Mouse (Mus musculus) retina, postnatal 7 days (tissue): Measurements from ENCODE around the gene Nrap.
"Not testable (repeated sequence)": the region's sequence is repeated elsewhere in the genome, so short reads cannot be mapped to it uniquely, and the experiment has no call there.

Experiments
- DNase-seq: peaks from one replicate; pipeline ENCODE4 v3.0.0-alpha.2; 2012; ENCODE audit warnings: low read depth, low spot score

The Nrap gene

DNA sequence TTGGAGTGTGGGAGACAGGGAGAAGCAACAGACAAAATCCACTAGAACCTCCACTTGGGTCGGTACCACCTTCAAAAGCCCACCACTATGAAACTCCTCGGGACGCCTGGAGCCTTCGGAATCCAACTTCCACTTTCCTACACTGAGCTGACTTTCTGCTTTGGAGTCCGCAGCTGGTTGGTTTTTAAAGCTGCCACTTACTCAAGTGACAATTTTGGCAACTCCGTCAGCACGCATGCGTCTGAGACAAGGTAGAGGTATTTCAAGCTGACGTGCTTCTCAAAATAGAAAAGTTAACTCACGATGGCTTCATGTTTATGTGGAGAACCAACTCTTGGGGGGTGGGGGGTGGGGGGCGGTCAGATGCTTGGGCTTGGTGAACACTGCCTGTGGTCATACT, at the start of gene Nrap:
TSS of gene Nrap (minus strand) at position 159 of the 400 bp plus-strand sequence.
- no peak for DNase-seq

DNA sequence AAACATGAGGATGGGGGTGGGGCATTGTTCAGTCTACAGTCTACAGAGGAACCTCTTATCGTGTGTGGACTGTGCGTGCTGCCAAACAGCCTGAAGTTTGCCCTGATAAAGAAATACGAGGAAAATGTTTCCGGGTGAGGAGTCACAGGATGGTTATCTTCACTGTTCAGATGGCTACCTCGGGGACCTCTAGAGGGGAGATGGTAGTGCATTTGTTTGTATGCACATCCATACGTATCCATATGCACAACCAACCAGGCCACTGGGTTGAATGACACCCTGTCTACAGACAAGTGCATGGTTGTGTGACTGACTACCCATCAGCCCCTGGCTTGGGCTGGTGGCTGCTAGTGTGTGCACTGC, 49.2 kb upstream of the Nrap start:
- DNase-seq = no peak

DNA sequence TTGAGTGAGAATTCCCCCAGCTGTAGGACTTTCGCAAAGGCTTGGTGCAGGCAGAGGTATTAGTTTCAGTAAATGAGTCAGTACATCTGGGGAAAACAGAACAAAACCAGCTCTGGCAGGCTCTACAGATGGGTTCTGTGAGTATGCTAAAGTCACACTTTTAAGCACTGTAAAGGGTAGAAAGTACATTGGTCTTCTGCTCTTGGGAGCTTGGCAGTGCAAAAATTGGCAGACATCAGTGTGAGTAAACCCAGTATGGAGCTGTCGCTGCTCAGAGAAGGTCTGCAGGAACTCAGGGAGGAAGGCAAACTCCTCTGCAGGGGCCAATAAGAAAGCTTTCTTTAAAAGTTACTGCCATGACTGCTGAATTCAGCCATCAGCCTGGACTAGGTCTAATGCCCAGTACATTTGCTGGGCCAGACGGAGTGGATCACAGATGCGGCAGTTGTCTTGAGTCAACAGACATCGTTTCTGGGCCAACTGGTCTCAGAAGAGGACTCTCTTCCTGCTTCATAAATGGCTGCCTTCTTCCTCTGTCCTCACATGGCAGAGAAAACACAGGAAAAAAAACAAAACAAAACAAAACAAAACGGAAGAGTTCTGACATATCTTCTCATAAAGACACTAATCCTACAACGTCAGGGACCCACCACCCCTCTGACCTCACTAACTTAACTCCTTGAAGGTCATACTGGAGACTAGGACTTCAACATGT, 48.7 kb upstream of the Nrap start:
- DNase-seq = no peak

DNA sequence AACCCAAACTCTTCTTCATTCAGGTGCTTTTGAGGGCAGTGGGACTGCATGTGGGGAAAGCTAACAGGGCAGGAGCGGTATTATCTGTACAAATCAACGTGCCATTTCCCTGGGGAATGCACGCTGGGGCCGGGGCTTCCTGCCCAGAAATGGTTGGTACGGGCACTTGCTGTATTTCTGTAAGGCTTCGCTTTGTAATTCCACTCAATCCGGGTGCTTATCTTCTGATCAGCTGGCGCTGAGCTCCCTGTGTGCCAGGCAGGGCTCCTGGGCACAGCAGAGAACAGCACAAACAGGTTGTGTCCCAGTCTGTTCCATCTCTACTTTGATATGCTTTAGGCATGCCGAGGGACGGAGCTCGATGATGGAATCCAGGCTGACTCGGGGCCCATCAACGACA, 46.5 kb upstream of the Nrap start:
- DNase-seq = no peak

DNA sequence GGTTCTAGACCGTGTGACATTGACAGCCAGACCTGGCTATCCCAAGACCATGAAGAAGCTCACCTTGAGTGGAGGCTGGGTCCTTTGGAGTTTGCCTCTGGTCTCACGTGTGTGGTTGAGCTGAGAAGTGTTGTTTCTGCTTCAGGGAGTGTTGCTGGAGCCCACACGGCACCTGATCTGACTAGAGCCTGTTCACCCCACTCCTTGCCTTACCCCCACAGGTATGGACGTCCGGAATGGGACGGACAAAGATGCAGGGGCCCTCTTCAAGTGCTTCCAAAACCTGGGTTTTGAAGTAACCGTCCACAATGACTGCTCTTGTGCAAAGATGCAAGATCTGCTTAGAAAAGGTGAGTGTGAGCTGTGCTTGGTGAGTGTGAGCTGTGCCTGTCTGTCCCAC, 43.7 kb upstream of the Nrap start:
- no peak for DNase-seq

DNA sequence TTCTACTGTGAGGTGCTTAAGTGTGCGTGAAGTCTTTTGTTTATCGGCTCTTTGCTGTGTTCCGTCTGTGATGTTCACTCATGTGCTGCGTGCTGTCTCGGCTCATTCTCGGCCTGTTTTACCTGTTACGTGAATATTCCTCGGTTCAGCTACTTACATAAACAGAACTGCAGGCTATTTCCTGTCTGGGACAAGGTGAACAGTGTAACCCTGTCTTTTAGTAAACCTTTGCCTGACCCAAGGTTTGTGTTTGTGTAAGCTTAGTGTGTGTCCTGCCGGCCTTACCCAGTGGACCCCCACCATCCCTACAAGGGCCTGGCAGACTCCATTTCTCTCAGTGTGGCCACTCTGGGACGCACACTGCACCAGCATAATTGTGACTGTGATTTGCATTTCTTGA, 42.9 kb upstream of the Nrap start:
- no peak for DNase-seq

DNA sequence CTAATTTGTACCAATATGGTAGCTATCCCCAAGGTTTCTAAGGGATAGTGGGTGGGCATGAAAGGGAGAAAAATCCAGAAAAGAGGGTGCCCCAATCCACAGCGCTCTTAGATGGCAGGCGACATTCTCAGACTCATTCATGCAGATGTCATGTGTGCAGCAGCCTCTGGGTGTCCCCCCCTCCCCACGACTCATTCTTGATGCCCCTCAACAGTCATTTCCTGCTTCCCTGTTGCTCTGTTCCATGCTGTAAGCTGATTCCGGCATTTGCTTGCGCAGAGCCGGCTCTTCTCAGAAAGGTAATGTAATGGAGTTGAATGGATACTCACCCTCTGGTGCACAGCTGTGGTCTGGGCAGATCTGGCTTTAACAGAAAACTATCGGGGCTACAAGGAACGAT, 40.5 kb upstream of the Nrap start:
- no peak for DNase-seq

- DNase-seq = no peak
Measured at GRCm38 (mm10) chr19:56425492-56425891, 35.7 kb upstream of the Nrap start.

GRCm38 (mm10) chr19:56424606-56425395, 35.0 kb upstream of the Nrap start:
- no peak for DNase-seq

- no peak for DNase-seq
Measured at GRCm38 (mm10) chr19:56423370-56423769, 33.5 kb upstream of the Nrap start.

GRCm38 (mm10) chr19:56422476-56423338, 32.9 kb upstream of the Nrap start:
- DNase-seq = peak; percentile 55

DNA sequence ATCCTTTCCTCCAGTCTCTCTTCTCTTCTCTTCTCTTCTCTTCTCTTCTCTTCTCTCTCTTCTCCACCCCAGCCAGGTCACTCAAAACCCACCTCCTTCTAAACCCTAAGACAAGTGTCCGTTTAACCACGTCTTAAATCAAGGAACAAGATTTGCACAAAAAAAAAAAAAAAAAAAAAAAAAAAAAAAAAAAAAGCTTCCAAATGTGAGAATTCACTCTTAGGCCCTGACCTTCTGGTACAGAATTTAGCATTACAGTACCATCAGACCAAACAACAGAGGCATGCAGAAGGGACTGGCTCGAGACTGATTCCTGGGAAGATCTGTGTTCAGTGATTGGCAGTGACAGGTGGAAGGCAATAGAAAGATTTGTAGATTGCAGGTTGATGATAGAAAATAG, 30.5 kb upstream of the Nrap start:
- DNase-seq = no peak

DNA sequence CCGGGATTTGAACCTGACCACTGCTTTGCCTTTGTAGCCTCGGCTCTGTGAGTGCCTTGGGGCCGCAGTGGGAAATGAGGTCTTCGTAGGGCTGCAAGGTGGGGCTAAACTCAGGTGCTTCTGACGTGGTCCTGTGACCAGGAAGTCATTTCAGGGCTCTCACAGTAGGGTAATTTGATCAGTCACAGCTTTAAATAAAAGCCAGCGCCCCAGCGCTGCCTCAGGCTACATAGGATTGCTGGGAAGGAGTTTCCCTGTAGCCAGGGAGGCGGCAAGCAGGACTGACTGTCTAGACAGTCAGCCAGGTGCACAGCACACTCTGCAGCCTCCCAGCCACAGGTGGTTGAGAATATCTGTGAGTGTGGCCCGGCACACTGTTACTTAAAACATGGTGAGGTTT, 29.6 kb upstream of the Nrap start:
- no peak for DNase-seq

DNA sequence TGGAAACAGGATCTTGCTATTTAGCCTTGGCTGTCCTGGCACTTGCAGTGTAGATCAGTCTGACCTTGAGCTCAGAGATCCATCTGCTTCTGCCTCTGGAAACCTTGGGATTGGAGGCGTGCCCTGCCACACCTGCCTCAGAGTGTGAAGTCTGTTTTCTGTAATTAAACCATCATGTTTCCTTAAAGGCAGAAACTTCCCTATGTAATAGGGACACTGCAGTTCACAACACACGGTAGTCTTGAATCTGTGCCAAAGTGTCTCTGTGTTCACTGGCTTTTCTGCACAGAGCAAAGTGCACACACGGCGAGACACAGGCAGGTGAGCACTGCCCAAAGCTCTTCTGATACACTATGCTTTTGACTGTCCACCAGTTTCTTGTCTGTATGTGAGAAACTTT, 28.6 kb upstream of the Nrap start:
- DNase-seq = no peak

DNA sequence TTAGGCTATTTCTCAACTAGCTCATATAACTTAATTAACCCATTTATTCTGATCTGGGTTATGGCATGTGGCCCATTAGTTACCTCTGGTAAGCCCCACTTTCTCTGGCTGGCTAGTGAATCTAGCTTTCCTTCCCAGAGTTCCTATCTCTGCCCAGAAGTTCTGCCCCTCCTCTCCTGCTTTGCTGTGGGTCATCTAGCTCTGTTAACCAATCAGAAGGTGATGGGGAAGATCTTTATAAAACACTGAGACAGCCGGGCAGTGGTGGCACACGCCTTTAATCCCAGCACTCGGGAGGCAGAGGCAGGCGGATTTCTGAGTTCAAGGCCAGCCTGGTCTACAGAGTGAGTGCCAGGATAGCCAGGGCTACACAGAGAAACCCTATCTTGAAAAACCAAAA, 20.0 kb upstream of the Nrap start:
- DNase-seq = not testable (repeated sequence)

- DNase-seq = no peak
Measured at GRCm38 (mm10) chr19:56406581-56406980, 16.7 kb upstream of the Nrap start.

DNA sequence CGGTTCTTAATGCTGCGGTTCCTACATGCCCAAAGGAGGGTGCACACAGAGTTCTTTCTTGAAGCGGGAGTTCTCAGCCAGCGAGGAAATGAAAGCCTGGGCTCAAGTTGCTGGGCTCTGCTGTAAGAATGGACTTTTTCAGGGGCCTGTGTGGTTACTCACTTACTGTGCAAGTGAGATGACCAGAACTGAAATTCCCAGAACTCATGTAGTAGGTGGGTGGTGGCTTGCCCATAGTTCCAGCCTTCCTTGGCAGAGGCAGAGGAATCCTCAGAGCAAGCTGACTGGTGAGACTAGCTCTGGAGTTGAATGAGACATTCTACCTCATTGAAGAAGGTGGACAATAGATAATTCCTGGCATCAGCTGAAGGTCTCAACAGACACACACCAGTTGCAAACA, 16.0 kb upstream of the Nrap start:
- DNase-seq = no peak

GRCm38 (mm10) chr19:56401864-56402263, 12.0 kb upstream of the Nrap start:
- no peak for DNase-seq

- DNase-seq = no peak
Measured at GRCm38 (mm10) chr19:56400200-56400599, 10.4 kb upstream of the Nrap start.

DNA sequence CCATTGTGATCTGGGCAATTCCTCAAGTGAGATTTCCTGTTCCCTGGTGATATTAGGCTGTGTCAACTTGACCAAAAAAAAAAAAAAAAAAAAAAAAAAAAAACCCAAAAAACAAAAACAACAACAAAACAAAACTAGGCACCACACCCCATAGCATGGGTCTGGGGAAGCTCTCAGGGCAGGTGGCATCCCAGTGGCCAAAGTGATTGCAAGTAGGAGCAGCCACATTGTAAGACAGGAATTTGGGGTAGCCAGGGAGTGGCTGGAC, 8.6 kb upstream of the Nrap start:
- no peak for DNase-seq

DNA sequence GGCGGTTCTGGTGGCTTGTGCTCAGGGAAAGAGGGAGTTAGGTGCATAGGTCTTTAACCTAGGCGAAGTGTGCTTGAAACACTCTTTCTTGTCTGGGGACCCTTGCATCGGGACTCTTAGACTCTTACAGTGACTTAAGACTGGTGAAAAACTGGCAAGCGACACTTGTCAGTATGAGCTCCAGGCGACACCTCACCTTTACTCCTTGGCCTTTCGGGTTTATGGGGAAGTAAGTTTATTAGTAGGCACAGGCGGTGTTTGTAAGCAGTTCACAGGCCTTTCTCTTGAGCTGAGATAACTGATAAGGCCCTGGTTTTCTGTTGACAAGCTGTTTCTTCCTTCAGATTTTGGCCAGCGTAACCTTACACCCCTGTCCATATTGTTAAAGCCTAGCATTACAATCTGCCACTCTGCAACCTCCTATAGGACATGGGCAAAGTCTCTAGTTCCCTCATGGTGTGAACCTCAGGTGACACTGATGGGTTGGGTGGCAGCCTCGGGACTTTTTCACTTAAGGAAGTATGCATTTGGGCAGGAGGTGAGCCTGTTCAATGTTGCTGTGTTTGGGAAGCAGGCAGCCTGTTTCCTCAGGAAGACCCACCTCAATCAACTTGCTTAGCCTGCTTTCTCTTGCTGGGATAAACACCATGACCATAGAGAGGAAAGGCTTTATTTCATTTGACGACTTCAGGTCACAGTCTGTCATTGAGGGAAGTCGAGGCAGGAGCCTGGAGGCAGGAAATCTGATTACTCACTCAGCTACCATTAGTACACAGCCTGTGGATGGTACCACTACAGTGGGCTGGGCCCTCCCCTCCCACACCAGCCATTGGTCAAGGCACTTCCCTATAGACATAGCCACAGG, 8.1 kb upstream of the Nrap start:
- no peak for DNase-seq
